13 mouse cellular contexts compared by ENCODE assay signal in the genomic region with DNA sequence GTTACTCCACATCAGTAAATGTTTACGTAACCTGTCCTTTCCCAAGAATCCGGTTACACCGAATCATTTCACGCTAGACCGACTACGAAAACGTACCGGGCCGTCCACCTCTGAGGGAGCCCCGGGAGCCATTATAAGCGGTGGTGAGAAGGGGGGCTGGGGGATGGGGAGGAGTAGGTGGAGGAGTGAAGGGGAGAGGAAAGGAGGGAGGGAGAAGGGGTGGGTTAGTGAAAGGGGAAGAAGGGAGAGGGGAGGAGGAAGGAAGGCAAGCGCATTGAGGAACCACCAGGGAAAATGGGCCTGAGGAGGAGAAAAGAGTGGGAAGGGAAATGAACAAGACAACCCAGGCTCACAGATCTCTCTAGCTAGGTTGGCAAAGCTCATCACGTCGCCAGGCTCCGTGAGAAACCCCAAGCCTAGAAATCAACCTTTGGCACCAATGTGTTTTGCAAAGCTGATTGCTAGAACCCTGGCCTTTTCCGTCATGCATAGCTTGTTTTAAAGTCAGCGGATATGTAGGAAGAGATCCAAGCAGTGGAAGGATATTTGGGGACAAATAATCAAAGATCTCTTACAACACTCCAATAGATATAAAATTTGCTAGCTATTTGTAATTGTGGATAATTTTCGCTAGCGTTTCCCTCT. TPM values are rescaled to one million over a fixed set of nuclear protein-coding genes. Genes with fewer than 3 reads are reported as not detected.
DNase-seq lines count a peak whose midpoint lies in the region; ATAC-seq lines count a peak whose summit lies in the region.
"Had no signal": no experiment of that assay in that cellular context is flagged by ENCODE, and none has a peak within 500 bp of the region (broad histone marks: within the 10 kb centered on the region; RNA-seq: fewer than 3 reads in every experiment).

No protein-coding gene starts in this region.

- no peak for ATAC-seq in hindbrain, embryonic 13.5 days (ENCODE audit: low FRiP score)
- no peak for ATAC-seq in midbrain, embryonic 11.5 days (ENCODE audit: low FRiP score)
- ATAC-seq in midbrain, embryonic 13.5 days, result no peak
- ATAC-seq in forebrain, embryonic 11.5 days (replicated peaks; ENCODE audit: low FRiP score), result peak; percentile 49
- no peak for ATAC-seq in intestine, embryonic 15.5 days

- DNase-seq in hindbrain, embryonic 10.5 days (ENCODE audit: low spot score), result peak; percentile 47
- DNase-seq in midbrain, embryonic 11.5 days (ENCODE audit: low spot score, missing footprints), result peak; percentile 95
- peak; percentile 90 for DNase-seq in forebrain, embryonic 11.5 days (ENCODE audit: low spot score)
- DNase-seq in right cerebral cortex, postnatal 10 days (ENCODE audit: low spot score in 2 of 2), result peak; percentile 82
- no peak for DNase-seq in adipocyte (ENCODE audit: low spot score)
- DNase-seq: adrenal gland, postnatal 36 days; heart, adult 18-20 months; liver, embryonic 13.5 days had no signal

- no peak overlapping the region for H3K27ac ChIP-seq in hindbrain, embryonic 10.5 days
- no peak overlapping the region for H3K27ac ChIP-seq in hindbrain, embryonic 13.5 days
- H3K27ac ChIP-seq in midbrain, embryonic 11.5 days (ENCODE audit: low read depth, low read length), result no peak overlapping the region
- H3K27ac ChIP-seq in midbrain, embryonic 13.5 days, result no peak overlapping the region
- H3K27ac ChIP-seq in forebrain, embryonic 11.5 days (ENCODE audit: low read depth, low read length), result peak overlapping the region; percentile 92
- no peak overlapping the region for H3K27ac ChIP-seq in intestine, embryonic 15.5 days
- H3K27ac ChIP-seq: hindbrain, embryonic 15.5 days; liver, embryonic 13.5 days; neural tube, embryonic 13.5 days had no signal

- under 1% methylated on average over 19 of the region's 19 CpGs for WGBS in hindbrain, embryonic 10.5 days
- under 1% methylated on average over 19 of the region's 19 CpGs for WGBS in hindbrain, embryonic 13.5 days
- WGBS in midbrain, embryonic 11.5 days, result under 1% methylated on average over 19 of the region's 19 CpGs
- WGBS in midbrain, embryonic 13.5 days, result under 1% methylated on average over 19 of the region's 19 CpGs
- under 1% methylated on average over 19 of the region's 19 CpGs for WGBS in forebrain, embryonic 11.5 days
- 1% methylated on average over 19 of the region's 19 CpGs for WGBS in intestine, embryonic 15.5 days

- H3K4me2 ChIP-seq in hindbrain, embryonic 13.5 days, result no peak overlapping the region
- no peak overlapping the region for H3K4me2 ChIP-seq in midbrain, embryonic 11.5 days
- no peak overlapping the region for H3K4me2 ChIP-seq in midbrain, embryonic 13.5 days (replicated peaks)
- peak overlapping the region; percentile 49 for H3K4me2 ChIP-seq in forebrain, embryonic 11.5 days (ENCODE audit: low read depth, low read length, severe bottlenecking)
- no peak overlapping the region for H3K4me2 ChIP-seq in intestine, embryonic 15.5 days (replicated peaks)
- H3K4me2 ChIP-seq: hindbrain, embryonic 15.5 days; liver, embryonic 13.5 days; neural tube, embryonic 13.5 days had no signal

- H3K9ac ChIP-seq in hindbrain, embryonic 13.5 days, result no peak overlapping the region
- H3K9ac ChIP-seq in midbrain, embryonic 11.5 days (ENCODE audit: low read length), result no peak overlapping the region
- H3K9ac ChIP-seq in midbrain, embryonic 13.5 days (replicated peaks), result no peak overlapping the region
- H3K9ac ChIP-seq in forebrain, embryonic 11.5 days (ENCODE audit: low read length), result peak overlapping the region; percentile 98
- H3K9ac ChIP-seq in intestine, embryonic 15.5 days, result no peak overlapping the region
- H3K9ac ChIP-seq: hindbrain, embryonic 15.5 days; liver, embryonic 13.5 days; neural tube, embryonic 13.5 days had no signal

- H3K27me3 ChIP-seq in hindbrain, embryonic 10.5 days (ENCODE audit: insufficient read depth, poor library complexity, severe bottlenecking), result peaks cover 100% of the 10 kb centered on the region
- H3K27me3 ChIP-seq in hindbrain, embryonic 13.5 days, result peaks cover 93% of the 10 kb centered on the region
- peaks cover 95% of the 10 kb centered on the region for H3K27me3 ChIP-seq in midbrain, embryonic 11.5 days (ENCODE audit: control insufficient read depth, insufficient read depth, low read length)
- peaks cover 92% of the 10 kb centered on the region for H3K27me3 ChIP-seq in midbrain, embryonic 13.5 days
- peaks cover 25% of the 10 kb centered on the region for H3K27me3 ChIP-seq in forebrain, embryonic 11.5 days (ENCODE audit: control insufficient read depth, insufficient read depth, low read length)
- peaks cover 87% of the 10 kb centered on the region for H3K27me3 ChIP-seq in intestine, embryonic 15.5 days (replicated peaks)

- 0 out of 2 replicates have a peak overlapping the region, but pooled peaks have one; percentile 18 for H3K4me3 ChIP-seq in hindbrain, embryonic 10.5 days
- no peak overlapping the region for H3K4me3 ChIP-seq in hindbrain, embryonic 13.5 days
- H3K4me3 ChIP-seq in midbrain, embryonic 11.5 days (ENCODE audit: low read depth, low read length), result no peak overlapping the region
- no peak overlapping the region for H3K4me3 ChIP-seq in midbrain, embryonic 13.5 days (replicated peaks)
- H3K4me3 ChIP-seq in forebrain, embryonic 11.5 days (ENCODE audit: low read depth, low read length), result peak overlapping the region; percentile 87
- H3K4me3 ChIP-seq in intestine, embryonic 15.5 days (replicated peaks), result no peak overlapping the region
- H3K4me3 ChIP-seq: hindbrain, embryonic 15.5 days; liver, embryonic 13.5 days; neural tube, embryonic 13.5 days had no signal

- H3K36me3 ChIP-seq in hindbrain, embryonic 10.5 days, result no peaks in the 10 kb centered on the region
- H3K36me3 ChIP-seq in hindbrain, embryonic 13.5 days, result no peaks in the 10 kb centered on the region
- H3K36me3 ChIP-seq in midbrain, embryonic 11.5 days (ENCODE audit: control insufficient read depth, insufficient read depth, low read length), result no peaks in the 10 kb centered on the region
- no peaks in the 10 kb centered on the region for H3K36me3 ChIP-seq in midbrain, embryonic 13.5 days
- H3K36me3 ChIP-seq in forebrain, embryonic 11.5 days (ENCODE audit: control insufficient read depth, insufficient read depth, low read length), result no peaks in the 10 kb centered on the region
- no peaks in the 10 kb centered on the region for H3K36me3 ChIP-seq in intestine, embryonic 15.5 days
- H3K36me3 ChIP-seq: hindbrain, embryonic 15.5 days; liver, embryonic 13.5 days; neural tube, embryonic 13.5 days had no signal

- H3K4me1 ChIP-seq in hindbrain, embryonic 10.5 days (replicated peaks), result peaks cover 28% of the 10 kb centered on the region
- H3K4me1 ChIP-seq in hindbrain, embryonic 13.5 days (replicated peaks), result peaks cover 10% of the 10 kb centered on the region; the same call in 1 of the 2 replicates
- H3K4me1 ChIP-seq in midbrain, embryonic 11.5 days (ENCODE audit: control insufficient read depth, insufficient read depth, low read length), result peaks cover 4% of the 10 kb centered on the region; the same call in 1 of the 2 replicates
- peaks cover 11% of the 10 kb centered on the region; the same call in 1 of the 2 replicates for H3K4me1 ChIP-seq in midbrain, embryonic 13.5 days (replicated peaks)
- H3K4me1 ChIP-seq in forebrain, embryonic 11.5 days (replicated peaks; ENCODE audit: control insufficient read depth, insufficient read depth, low read length), result no peaks in the 10 kb centered on the region
- peaks cover 9% of the 10 kb centered on the region for H3K4me1 ChIP-seq in intestine, embryonic 15.5 days (replicated peaks)

- H3K9me3 ChIP-seq in hindbrain, embryonic 10.5 days, result no peaks in the 10 kb centered on the region
- no peaks in the 10 kb centered on the region; the same call in 1 of the 2 replicates for H3K9me3 ChIP-seq in hindbrain, embryonic 13.5 days
- H3K9me3 ChIP-seq in midbrain, embryonic 11.5 days (ENCODE audit: control insufficient read depth, low read length), result no peaks in the 10 kb centered on the region
- no peaks in the 10 kb centered on the region for H3K9me3 ChIP-seq in midbrain, embryonic 13.5 days
- H3K9me3 ChIP-seq in forebrain, embryonic 11.5 days (ENCODE audit: control insufficient read depth, low read length), result no peaks in the 10 kb centered on the region
- no peaks in the 10 kb centered on the region for H3K9me3 ChIP-seq in intestine, embryonic 15.5 days
- H3K9me3 ChIP-seq: hindbrain, embryonic 15.5 days; liver, embryonic 13.5 days; neural tube, embryonic 13.5 days had no signal

RNA-seq across cellular contexts. Expression of gene Foxg1, which starts 0.6 kb away (rescaled TPM):
- 0.81 and 1.9 TPM in 2 replicates for polyA plus RNA-seq in hindbrain, embryonic 10.5 days (2016; fragmentation: Nextera tagmentation; extraction: Ambion mirVana)
- 0.40 and 0.44 TPM in 2 replicates for polyA plus RNA-seq in hindbrain, embryonic 13.5 days (2015; fragmentation: Nextera tagmentation; extraction: Ambion mirVana)
- 0.41 and 0.92 TPM in 2 replicates for polyA plus RNA-seq in midbrain, embryonic 11.5 days (2014; fragmentation: Nextera tagmentation; extraction: Ambion mirVana)
- 0.63 and 6.4 TPM in 2 replicates for polyA plus RNA-seq in midbrain, embryonic 13.5 days (2015; fragmentation: Nextera tagmentation; extraction: Ambion mirVana)
- polyA plus RNA-seq in forebrain, embryonic 11.5 days (2014; fragmentation: Nextera tagmentation; extraction: Ambion mirVana), result 40.4 and 45.5 TPM in 2 replicates
- 0.05 TPM in 1 of 2 replicates, not detected in the other for polyA plus RNA-seq in intestine, embryonic 15.5 days (2015; fragmentation: Nextera tagmentation; extraction: Ambion mirVana)

RNA-seq across cellular contexts. Expression of gene Gm43517, which starts 3.1 kb away (rescaled TPM):
- polyA plus RNA-seq in hindbrain, embryonic 10.5 days (2016; fragmentation: Nextera tagmentation; extraction: Ambion mirVana), result not detected in 2 replicates
- not detected in 2 replicates for polyA plus RNA-seq in hindbrain, embryonic 13.5 days (2015; fragmentation: Nextera tagmentation; extraction: Ambion mirVana)
- polyA plus RNA-seq in midbrain, embryonic 11.5 days (2014; fragmentation: Nextera tagmentation; extraction: Ambion mirVana), result 0.07 TPM in 1 of 2 replicates, not detected in the other
- polyA plus RNA-seq in midbrain, embryonic 13.5 days (2015; fragmentation: Nextera tagmentation; extraction: Ambion mirVana), result 0.15 TPM in 1 of 2 replicates, not detected in the other
- 1.3 and 1.4 TPM in 2 replicates for polyA plus RNA-seq in forebrain, embryonic 11.5 days (2014; fragmentation: Nextera tagmentation; extraction: Ambion mirVana)
- not detected in 2 replicates for polyA plus RNA-seq in intestine, embryonic 15.5 days (2015; fragmentation: Nextera tagmentation; extraction: Ambion mirVana)
- polyA plus RNA-seq: hindbrain, embryonic 15.5 days; liver, embryonic 13.5 days; neural tube, embryonic 13.5 days had no signal

Comparison
In these comparisons a context has a peak if more than half of its experiments do, and no peak if none do; other contexts are left out.
1. H3K4me3 ChIP-seq: peak in hindbrain, embryonic 10.5 days (single experiment) and forebrain, embryonic 11.5 days (single experiment); none in hindbrain, embryonic 13.5 days (single experiment), midbrain, embryonic 11.5 days (single experiment), midbrain, embryonic 13.5 days (single experiment) and intestine, embryonic 15.5 days (single experiment).